Mouse (Mus musculus): Measurements from ENCODE around the gene Usp3. TPM values are rescaled to one million over a fixed set of nuclear protein-coding genes. Genes with fewer than 3 reads are reported as not detected.

Gene Usp3
- total RNA-seq, 2 experiments from 2014 or later = 15.0 to 17.1 TPM

DNA sequence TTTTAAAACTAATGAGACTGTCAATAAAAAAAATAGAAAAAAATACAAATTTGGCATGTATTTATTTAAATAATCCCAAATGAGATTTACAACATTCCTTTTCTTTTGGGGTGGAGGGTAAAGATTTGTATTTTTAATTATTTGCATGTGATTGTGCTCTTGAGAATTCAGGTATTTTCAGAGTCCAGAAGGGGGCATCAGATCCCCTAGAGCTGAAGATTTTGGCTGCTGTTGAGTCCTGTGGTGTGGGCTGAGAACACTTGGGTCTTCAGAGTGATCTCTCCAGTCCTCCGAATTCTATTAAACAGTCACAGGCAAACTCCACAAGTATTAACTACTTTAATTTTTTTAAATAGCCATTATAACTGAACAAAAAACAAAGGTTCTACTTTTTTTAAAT, 9.7 kb downstream of the Usp3 start:
- H3K27ac ChIP-seq = no peak overlapping the region
- TF ChIP-seq CTCF (IDR thresholded peaks at IDR 0.05) = peak; percentile 20; the same call in 1 of the 2 replicates
- H3K4me3 ChIP-seq = no peak overlapping the region
- no peak for DNase-seq
- intact Hi-C loops (cut with DNase I) = no loop called here

DNA sequence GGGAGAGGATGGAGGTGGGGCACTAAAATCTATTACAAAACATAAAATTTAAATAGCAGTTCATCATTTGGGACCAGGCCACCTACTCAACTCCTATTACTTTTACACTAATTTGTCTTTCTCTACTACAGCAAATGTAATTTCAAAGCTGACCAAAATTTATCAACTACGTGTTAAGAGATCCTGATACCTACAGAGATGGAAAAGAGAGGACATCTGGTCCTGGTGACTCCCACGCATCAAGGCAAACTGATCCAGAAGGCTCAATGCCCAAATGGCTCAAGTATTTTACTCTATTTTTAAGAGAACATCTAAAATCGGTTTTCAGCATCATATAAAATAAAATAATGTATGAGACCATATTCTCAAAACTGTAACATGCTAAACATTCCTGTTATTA, 11.2 kb downstream of the Usp3 start:
- no peak overlapping the region for H3K27ac ChIP-seq
- intact Hi-C loops (cut with DNase I) = no loop called here

DNA sequence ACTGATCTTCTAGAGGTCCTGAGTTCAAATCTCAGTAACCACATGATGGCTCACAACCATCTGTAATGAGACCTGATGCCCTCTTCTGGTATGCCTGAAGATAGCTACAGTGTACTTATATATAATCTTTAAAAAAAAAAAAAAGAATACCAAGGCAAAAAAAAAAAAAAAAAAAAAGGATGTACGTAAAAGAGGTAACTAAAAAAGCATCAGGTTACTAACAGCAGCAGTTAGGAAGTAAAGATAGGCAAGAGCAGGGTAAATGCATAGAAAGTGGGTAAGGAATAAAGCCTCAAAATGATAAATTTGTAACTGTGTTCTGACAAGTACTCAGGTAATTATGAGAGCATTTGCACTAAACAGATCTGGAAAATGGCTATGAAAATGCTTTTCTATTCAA, 12.2 kb downstream of the Usp3 start:
- no peak for TF ChIP-seq CTCF (IDR thresholded peaks at IDR 0.05)
- DNase-seq = no peak
- no peak overlapping the region for H3K4me3 ChIP-seq
- no peak overlapping the region for H3K27ac ChIP-seq
- intact Hi-C loops (cut with DNase I) = no loop called here

More for the DNA sequence above, 11.2 kb downstream of the Usp3 start:
- no peak overlapping the region for H3K4me3 ChIP-seq
- TF ChIP-seq CTCF (IDR thresholded peaks at IDR 0.05) = no peak
- no peak for DNase-seq

DNA sequence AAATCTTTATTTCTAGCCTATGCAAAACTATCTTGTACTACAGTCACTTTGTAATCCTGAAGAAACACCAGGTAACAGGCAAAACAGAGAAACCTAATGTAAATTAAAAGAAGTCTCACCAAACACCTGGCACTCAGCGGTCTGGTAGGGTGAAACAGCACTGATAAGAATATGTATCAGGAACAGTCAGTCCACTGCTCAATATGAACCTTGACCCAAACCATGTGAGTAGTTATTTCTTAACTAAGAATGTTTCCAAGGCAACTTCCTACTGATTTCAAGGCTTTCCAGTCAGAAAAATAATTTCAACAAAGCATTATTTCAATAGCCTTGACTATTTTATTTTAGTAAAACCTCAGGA, 17.1 kb downstream of the Usp3 start:
- DNase-seq = no peak
- intact Hi-C loops (cut with DNase I) = no loop called here

DNA sequence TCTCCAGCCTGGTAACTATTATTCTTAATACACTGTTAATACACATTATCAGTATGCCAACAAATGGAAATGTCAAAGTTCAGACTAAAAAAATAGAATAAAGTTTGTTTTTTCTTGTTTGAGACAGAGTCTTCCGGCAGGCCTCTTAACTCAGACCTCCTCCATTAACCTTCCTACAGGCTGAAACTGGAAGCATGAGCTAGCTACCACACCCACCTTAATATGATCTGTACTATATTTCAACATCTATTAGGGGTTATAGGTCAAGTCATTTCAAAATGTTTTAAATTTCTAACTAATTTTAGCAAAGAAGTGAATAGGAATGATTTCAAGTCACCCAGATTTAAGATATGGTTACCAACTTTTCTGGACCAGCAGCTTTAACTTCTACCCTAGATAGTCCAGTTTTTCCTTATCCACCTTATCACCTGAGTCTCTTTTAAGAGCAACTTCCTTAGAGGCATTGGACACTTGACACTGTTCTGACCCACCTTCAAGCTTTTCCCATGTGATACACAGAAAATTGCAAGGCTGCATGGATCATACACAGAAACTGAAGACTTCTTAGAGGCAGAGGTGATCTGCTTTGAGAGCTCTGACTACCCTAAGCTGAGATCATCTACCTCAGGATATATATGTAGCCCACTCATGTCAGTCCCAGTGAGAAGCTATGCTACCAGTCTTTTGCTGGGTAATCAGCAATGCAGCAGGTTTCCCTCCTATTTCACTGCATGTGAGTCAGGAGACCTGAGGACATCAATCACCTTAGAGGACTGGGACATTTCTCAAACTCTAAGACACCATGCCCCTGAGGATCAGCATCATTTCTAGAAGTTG, 17.7 kb downstream of the Usp3 start:
- DNase-seq = no peak
- H3K27ac ChIP-seq = no peak overlapping the region
- no peak for TF ChIP-seq CTCF (IDR thresholded peaks at IDR 0.05)
- intact Hi-C loops (cut with DNase I) = no loop called here
- H3K4me3 ChIP-seq = no peak overlapping the region

More for the DNA sequence above, 17.1 kb downstream of the Usp3 start:
- no peak overlapping the region for H3K27ac ChIP-seq
- no peak overlapping the region for H3K4me3 ChIP-seq
- no peak for TF ChIP-seq CTCF (IDR thresholded peaks at IDR 0.05)

DNA sequence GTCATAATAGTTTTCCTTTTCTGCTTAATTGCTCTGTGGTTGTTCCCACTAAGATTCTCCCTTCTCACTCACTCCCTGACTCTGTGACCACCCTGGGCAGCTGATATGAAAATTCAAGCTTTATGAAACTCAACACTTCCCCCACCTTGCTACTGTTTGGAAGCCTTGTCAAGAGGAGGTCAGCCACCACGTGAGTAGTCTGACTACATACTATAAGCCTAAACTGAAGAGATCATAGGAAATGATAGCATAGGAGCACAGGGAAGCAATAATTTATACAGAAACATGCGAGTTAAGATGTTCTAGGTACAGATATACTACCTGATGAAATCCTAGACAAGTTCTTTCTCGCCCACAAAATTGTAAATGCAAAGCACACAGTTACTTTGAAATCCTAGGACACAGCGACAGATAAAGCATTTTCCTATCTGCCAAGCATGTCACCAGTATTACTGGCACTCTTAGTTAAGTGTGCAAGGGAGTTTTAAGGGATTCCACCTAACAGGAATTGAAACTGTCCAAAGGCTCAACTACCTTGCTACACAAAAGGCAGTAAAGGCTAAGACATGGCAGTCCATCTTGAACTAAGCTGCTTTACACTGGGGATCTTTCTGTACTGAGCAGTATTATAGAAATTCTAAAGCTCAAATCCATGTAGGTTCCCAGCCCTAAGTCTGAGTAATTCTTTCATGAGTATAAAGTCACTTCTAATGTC, 20.8 kb downstream of the Usp3 start:
- no peak overlapping the region for H3K27ac ChIP-seq
- no peak overlapping the region for H3K4me3 ChIP-seq
- intact Hi-C loops (cut with DNase I) = no loop called here
- TF ChIP-seq CTCF (IDR thresholded peaks at IDR 0.05) = no peak
- no peak for DNase-seq

DNA sequence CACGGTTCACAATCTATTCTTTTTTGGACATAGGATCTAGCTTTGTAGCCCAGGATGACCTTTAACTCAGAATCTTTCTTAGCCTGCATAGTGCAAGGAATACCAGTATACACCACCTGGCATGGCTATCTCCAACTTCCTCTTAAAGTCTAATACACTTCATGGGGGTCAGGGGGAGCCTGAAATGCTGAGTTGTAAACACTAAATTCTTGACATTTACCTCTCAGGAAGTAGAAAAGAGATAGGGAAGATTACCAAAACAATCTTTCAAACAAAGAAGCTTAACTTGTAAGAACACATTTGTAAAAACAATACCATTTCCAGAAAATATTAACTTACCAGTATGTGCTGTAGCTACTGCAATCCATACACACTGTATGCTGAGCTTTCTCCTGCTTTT, 30.7 kb downstream of the Usp3 start:
- intact Hi-C loops (cut with DNase I) = no loop called here
- no peak for DNase-seq
- no peak overlapping the region for H3K4me3 ChIP-seq
- TF ChIP-seq CTCF (IDR thresholded peaks at IDR 0.05) = no peak
- no peak overlapping the region for H3K27ac ChIP-seq

DNA sequence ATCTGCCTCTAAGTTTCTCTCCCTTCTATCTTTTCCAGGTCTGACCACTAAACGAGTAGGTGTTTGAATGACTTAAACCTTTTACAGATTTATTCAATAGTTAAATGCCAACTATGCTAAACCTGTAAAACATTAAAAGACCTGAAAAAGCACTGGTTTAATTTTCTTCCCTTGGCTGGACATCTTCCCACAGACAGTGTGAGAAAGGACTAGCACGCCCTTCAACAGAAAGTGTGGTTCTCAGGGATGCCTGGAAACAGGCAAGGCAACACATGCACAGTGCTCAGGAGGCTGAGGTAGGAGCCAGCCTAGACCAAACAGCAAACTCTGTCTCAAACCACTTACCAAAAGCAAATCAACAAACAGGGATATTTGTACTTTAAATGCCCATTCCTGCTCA, 31.4 kb downstream of the Usp3 start:
- DNase-seq = no peak
- no peak for TF ChIP-seq CTCF (IDR thresholded peaks at IDR 0.05)
- H3K4me3 ChIP-seq = no peak overlapping the region
- H3K27ac ChIP-seq = no peak overlapping the region
- intact Hi-C loops (cut with DNase I) = no loop called here

DNA sequence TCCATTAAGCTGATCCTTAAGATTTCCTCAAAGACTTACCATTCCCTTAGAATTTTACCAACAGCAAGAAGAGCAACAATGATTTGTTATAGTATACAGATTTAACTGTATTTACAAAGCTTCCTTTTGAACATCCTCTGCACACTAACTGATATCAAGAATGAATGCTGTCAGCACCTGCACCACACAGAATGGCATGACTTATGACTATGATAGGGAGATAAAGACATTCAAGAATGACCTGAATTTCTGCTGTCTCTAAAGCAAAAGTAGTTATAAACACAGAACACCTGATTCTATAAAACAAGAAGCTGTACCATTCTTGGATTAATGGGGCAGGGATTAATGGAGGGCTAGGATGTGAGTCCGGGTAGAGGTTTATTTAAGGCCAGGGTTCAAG, 32.2 kb downstream of the Usp3 start:
- no peak for DNase-seq
- TF ChIP-seq CTCF (IDR thresholded peaks at IDR 0.05) = no peak
- intact Hi-C loops (cut with DNase I) = no loop called here
- H3K4me3 ChIP-seq = no peak overlapping the region
- no peak overlapping the region for H3K27ac ChIP-seq

DNA sequence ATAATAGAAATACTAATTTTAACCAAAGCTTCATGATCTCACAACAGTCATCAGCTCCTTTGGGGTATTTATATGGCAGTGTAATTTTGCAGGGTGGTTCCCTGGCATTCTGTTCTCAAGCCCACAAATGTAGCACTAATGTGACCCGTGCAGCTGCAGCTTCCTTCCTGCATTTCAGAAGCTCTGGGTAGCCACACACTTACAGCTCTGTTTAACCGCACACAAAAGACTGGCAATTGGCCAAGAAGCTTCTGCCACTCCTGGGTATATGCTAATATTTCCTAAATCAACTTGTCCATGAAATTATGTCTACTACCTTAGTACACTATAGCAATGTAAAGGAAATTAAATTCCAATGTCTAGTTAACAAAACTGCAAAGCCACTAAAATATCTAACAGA, 32.6 kb downstream of the Usp3 start:
- TF ChIP-seq CTCF (IDR thresholded peaks at IDR 0.05) = no peak
- H3K27ac ChIP-seq = no peak overlapping the region
- intact Hi-C loops (cut with DNase I) = no loop called here
- H3K4me3 ChIP-seq = no peak overlapping the region
- no peak for DNase-seq

DNA sequence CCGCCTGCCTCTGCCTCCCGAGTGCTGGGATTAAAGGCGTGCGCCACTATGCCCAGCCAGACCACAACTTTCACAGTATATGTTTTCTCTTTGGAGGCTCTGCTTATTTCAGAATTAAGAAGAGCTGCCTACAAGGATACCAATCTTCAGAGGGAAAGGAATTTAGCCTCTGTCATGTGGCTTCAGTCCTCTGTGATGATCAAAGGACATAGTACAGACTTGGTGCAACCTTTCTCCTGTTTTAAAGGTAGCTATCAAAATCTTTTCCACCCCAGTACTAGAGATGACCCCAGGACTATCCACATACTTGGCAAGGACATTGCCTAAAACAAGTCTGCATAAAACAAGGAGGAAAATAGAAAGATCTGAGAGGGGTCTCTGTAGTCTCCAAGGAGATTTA, 34.0 kb downstream of the Usp3 start:
- intact Hi-C loops (cut with DNase I) = no loop called here
- no peak overlapping the region for H3K4me3 ChIP-seq
- no peak for TF ChIP-seq CTCF (IDR thresholded peaks at IDR 0.05)

DNA sequence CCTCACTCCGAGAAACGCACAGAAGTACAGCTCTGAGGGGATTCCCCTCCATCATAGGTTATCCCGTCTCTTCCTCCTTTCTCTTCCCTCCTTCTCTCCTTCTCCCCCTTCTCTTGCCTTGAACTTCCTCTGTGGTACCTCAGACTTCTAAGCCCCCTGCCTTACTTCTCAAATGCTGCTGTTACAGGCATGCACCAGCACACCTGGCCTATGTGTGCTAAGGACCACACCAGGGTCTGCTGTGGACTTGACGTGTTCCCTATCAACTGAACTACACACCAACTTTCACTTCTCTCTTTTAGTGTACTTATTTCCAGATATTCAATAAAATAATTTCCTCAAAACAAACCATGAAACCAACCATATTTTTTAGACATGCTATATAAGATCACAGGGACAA, 50.2 kb downstream of the Usp3 start:
- no peak for TF ChIP-seq CTCF (IDR thresholded peaks at IDR 0.05)
- intact Hi-C loops (cut with DNase I) = no loop called here
- no peak for DNase-seq
- no peak overlapping the region for H3K27ac ChIP-seq
- H3K4me3 ChIP-seq = no peak overlapping the region

More for the DNA sequence above, 34.0 kb downstream of the Usp3 start:
- peak overlapping the region; percentile 0; the same call in 1 of the 2 replicates for H3K27ac ChIP-seq
- DNase-seq = no peak

DNA sequence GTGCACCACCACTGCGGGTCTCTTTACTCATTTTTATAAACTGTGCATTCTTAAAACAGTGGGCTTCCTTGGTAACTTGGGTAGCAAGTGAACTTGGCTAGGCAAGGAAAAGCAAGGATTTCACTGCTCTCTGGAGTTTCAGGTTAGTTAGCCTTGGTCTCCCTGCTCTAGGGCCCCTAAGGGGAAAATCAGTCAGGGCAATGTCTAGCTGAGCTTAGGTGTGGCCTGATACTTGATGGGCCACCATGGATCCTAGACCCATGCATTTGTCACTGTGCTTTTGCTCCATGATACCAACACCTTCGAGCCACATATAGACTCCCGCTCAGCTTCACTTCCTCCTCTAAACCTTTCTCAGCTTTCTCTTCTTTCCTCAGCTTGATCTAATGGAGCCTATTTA, 71.3 kb downstream of the Usp3 start:
- DNase-seq = no peak
- TF ChIP-seq CTCF (IDR thresholded peaks at IDR 0.05) = no peak
- Histone ChIP-seq H3K4me3 (no peak overlapping the region), H3K27ac (no peak overlapping the region)
- intact Hi-C loops (cut with DNase I) = no loop called here

All from gastrocnemius, adult 2 months (tissue).